Mouse (Mus musculus) macrophage (primary cell): ENCODE results near the gene Zc3h7a. TPM values are rescaled to one million over a fixed set of nuclear protein-coding genes. Genes with fewer than 3 reads are reported as not detected.

Source experiments
- H3K27ac ChIP-seq: fragments of 350-480 bp; formaldehyde crosslinking; 2 replicates; pipeline ENCODE4 v1.9.0; 2021
- H3K36me3 ChIP-seq: fragments of 350-480 bp; formaldehyde crosslinking; 2 replicates; pipeline ENCODE4 v1.9.0; 2021; ENCODE audit errors: inconsistent target
- H3K4me3 ChIP-seq: fragments of 350-480 bp; formaldehyde crosslinking; 2 replicates; pipeline ENCODE4 v1.9.0; 2021; ENCODE audit errors: inconsistent target
- H3K79me2 ChIP-seq: fragments of 350-480 bp; formaldehyde crosslinking; 2 replicates; pipeline ENCODE4 v1.9.0; 2021; ENCODE audit errors: inconsistent target
- WGBS: methylation state at CpG from one replicate; pipeline ENCODE4 v1.1.7; 2026; ENCODE audit warnings: inconsistent platforms; ENCODE audit not compliant: missing documents; 5-methylcytosine and 5-hydroxymethylcytosine counted together
- polyA plus RNA-seq: library from polyadenylated mRNA; stranded (reverse); fragments of 250-400 nt; gene quantifications from 3 replicates; pipeline ENCODE4 v1.2.4, GENCODE M21; 2018; ENCODE audit warnings: inconsistent platforms

The Zc3h7a gene
- polyA plus RNA-seq, 1 experiment from 2014 or later: 115 TPM

DNA sequence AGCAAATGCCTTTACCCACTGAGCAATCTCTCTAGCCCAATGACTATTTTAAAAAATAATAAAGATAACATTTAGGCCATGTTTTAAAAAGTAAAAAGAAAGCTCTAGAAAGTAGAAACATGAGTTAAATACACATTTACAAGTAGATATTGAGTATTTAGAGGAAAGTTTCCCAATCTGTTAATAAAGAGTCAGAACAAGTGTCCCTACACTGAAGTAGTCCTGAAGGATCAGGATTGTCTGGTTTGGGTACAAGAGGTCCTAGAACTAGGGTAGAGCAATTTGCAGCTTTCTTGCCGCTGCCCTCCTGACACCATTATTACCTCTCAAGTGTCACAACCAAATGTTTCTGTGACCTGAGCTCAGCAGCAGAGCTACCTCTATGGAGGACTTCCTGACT is 52.1 kb downstream of the Zc3h7a start:
- Histone ChIP-seq H3K36me3 (peaks cover 55% of the 10 kb centered on the region; the same call in 1 of the 2 replicates), H3K4me3 (no peak overlapping the region), H3K27ac (no peak overlapping the region), H3K79me2 (peaks cover 70% of the 10 kb centered on the region)
- 93% methylated on average over 1 of the region's 1 CpGs for WGBS

DNA sequence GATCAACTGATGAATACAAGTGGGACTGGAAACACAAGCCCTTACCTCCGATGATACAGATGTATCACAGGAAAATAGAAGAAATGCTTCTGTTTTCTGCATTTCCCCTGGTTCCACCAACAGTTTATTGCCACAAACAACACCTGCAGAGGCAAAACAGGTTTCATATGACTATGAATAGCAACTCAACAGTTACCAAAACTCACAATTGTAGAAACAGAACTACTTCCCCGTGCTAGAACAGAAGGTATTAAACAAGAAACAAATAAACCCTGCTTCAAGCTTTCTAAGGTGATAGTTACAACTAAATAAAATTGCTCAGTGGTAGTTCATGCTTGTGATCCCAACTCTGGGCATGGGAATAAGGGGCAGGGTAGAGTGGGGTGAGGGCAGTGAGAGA is 53.6 kb downstream of the Zc3h7a start:
- peaks cover 65% of the 10 kb centered on the region; the same call in 1 of the 2 replicates for H3K79me2 ChIP-seq
- H3K27ac ChIP-seq: no peak overlapping the region
- peaks cover 48% of the 10 kb centered on the region; the same call in 1 of the 2 replicates for H3K36me3 ChIP-seq
- H3K4me3 ChIP-seq: no peak overlapping the region
- 85% methylated on average over 2 of the region's 2 CpGs for WGBS

DNA sequence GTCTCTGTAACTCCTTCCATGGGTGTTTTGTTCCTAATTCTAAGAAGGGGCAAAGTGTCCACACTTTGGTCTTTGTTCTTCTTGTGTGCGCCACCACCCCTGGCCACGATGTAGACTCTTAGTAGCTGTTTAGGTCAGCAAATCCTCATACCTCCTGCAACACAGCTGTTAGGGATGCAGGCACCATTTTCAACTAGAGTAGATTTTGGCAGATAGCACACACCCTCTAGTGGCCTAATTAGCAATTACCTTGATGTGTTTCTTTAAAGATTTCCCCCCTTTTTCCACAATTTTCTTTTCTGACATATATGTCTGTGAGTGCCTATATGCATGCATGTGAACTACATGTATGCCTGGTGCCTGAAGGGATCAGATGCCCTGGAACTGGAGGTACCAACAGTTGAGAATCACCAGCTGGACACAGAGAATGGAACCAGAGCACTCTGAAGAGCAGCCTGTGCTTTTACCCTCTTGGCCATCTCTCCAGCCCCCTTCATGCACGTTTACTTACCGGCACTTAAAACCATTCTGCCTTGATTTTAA is 66.9 kb downstream of the Zc3h7a start:
- Histone ChIP-seq H3K79me2 (peaks cover 3% of the 10 kb centered on the region; the same call in 1 of the 2 replicates), H3K27ac (no peak overlapping the region), H3K4me3 (no peak overlapping the region), H3K36me3 (no peaks in the 10 kb centered on the region)
- WGBS: 77% methylated on average over 4 of the region's 4 CpGs

DNA sequence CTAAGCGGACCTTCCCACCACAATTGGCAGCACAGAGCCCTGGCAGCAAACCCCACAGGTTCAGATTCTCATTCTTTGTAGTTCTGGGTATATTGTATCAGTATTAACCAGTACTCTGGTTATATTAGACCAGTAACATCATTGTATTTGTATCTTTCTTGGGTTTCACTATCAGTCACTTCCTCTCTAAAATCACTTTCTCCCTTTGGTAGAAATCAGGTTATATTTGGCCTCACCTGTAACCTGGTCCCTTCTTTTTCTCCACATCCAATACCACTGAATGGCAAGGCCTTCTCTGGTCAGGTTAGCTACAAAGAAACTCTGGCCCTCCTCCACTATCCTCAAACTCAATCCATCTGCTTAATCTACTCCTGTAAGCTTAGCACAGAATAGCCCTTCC is 71.3 kb downstream of the Zc3h7a start:
- WGBS: 56% methylated on average over 1 of the region's 1 CpGs
- Histone ChIP-seq H3K36me3 (no peaks in the 10 kb centered on the region), H3K27ac (no peak overlapping the region)

DNA sequence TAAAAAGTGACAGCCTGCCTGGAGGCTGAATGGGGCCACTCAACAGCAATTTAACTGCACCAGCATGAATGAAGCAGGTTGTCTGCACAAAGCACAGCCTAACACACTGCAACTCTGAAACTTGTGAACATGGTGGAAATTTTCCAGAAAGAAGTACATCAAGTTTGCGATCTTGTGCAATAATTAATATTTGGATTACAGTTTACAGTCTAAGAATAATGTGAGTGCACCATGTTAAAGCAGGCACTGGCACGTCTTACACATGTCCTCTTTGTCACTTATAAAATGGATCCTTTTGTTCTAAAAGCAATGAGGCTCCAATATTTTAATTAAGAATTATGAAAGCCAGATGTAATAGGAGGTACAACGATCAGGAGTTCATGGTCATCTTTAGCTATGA is 78.9 kb downstream of the Zc3h7a start:
- 100% methylated on average over 3 of the region's 3 CpGs for WGBS
- Histone ChIP-seq H3K27ac (no peak overlapping the region), H3K79me2 (peaks cover 14% of the 10 kb centered on the region; the same call in 1 of the 2 replicates), H3K4me3 (no peak overlapping the region), H3K36me3 (no peaks in the 10 kb centered on the region)

More for the DNA sequence above, 71.3 kb downstream of the Zc3h7a start:
- Histone ChIP-seq H3K79me2 (no peaks in the 10 kb centered on the region; the same call in 1 of the 2 replicates), H3K4me3 (no peak overlapping the region)

DNA sequence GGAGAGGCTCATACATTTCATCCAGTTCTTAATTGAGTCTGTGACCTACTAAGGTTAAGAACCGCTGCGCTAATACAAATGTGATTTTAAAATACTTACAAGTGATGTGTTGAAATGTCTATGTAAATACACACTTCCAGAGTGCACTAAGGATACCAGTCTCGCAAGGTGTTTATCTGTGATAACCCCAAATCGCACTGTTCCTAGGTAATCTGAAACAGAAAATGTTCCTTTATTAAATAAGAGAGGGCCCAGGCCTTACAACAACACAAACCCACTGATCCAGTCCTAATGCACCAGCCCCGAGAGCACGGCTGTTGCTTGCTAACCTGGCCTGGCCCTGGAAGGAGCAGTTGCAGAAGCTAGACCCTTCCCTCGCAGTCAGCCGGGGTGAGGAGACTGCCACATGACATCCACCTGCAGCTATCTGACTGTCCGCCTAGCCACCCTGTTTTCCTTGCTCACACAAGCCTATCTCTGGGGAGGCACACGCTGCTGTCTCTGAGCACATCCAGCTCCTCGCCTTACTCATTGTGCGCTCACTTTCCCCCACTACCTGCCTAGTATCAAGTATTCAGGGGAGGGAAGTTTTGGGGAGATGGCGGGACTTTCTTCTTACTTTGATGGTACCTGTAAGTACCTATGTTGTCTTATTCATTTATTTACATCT is 82.3 kb downstream of the Zc3h7a start:
- 95% methylated on average over 13 of the region's 13 CpGs for WGBS
- no peak overlapping the region for H3K27ac ChIP-seq
- H3K36me3 ChIP-seq: peaks cover 22% of the 10 kb centered on the region; the same call in 1 of the 2 replicates
- H3K4me3 ChIP-seq: no peak overlapping the region
- H3K79me2 ChIP-seq: peaks cover 14% of the 10 kb centered on the region; the same call in 1 of the 2 replicates

DNA sequence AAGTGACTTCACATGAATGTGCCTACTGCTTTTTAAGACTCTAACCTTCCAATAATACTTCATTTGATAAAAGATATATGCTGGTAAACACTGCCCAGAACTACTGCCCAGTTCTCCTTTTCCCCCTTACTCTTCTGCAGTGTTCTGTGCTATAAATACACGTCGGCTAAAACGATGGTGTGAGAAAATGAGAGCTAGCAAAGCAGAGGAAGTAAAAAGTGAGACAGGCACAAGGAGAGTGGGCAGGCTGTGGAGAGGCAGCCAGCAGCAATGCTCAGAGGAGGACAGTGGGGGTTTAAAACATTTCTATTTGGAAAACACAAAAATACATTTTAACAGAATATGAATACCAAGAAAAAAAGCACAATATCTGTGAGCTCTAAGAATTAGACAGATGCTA is 83.7 kb downstream of the Zc3h7a start:
- Histone ChIP-seq H3K4me3 (no peak overlapping the region), H3K79me2 (peaks cover 14% of the 10 kb centered on the region; the same call in 1 of the 2 replicates), H3K36me3 (peaks cover 36% of the 10 kb centered on the region; the same call in 1 of the 2 replicates), H3K27ac (no peak overlapping the region)
- 3% methylated on average over 3 of the region's 3 CpGs for WGBS

DNA sequence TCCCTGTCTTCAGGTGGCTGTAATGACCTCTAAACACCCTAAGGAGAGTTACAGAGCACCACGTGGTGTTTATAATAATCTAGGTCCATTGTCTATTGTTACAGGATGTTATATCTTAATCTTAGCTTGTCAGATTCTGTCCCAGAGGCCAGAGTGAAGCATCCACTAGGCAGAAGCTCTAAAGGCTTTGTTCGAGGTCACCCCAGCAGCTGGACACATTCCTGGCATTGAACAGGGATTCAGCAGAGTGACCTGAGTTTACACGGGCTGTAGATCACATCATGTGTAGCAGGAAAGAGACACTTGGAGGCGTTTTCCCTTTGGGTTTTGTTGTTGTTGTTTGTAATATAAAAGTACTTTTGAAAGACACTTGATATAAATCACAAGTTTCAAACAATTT is 84.1 kb downstream of the Zc3h7a start:
- no peak overlapping the region for H3K4me3 ChIP-seq
- peaks cover 14% of the 10 kb centered on the region; the same call in 1 of the 2 replicates for H3K79me2 ChIP-seq
- 82% methylated on average over 4 of the region's 4 CpGs for WGBS
- H3K27ac ChIP-seq: no peak overlapping the region
- peaks cover 36% of the 10 kb centered on the region; the same call in 1 of the 2 replicates for H3K36me3 ChIP-seq

DNA sequence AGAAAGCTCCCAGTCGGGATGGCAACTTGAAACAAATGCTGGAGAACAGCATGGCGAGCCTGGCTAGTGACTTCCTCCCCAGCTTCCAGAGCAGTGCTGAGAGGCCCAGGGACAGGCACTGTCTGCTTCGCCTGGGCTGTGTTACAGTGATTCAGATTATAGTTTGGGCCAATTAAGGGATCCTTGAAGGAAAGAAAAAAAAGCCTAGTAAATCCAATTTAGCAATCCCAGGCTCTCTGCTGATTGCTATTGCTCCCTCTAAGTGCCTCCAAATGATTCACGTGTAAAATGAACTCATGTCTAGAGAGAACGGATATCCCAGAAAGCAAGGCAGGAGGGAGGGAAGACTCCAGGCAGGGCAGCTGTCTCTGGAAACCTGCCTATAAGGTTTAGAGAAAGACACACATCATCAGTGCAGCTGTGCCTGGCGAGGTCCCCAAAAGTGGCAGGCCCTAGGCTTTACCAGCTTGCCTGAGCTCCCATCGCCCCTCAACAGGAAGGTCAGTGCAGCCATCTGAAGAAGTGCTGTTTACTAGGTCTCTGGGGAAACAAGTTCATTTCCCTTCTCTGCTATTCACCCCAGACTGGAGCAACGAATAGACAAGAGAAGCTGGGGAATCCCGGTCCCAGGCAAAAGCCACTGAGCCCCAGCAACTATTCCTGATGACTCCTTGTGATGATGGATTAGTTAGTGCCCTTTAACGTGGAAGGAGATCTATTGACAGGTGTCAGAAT is 85.2 kb downstream of the Zc3h7a start:
- H3K36me3 ChIP-seq: peaks cover 36% of the 10 kb centered on the region; the same call in 1 of the 2 replicates
- no peak overlapping the region for H3K27ac ChIP-seq
- peaks cover 14% of the 10 kb centered on the region; the same call in 1 of the 2 replicates for H3K79me2 ChIP-seq
- 92% methylated on average over 9 of the region's 10 CpGs for WGBS
- no peak overlapping the region for H3K4me3 ChIP-seq

DNA sequence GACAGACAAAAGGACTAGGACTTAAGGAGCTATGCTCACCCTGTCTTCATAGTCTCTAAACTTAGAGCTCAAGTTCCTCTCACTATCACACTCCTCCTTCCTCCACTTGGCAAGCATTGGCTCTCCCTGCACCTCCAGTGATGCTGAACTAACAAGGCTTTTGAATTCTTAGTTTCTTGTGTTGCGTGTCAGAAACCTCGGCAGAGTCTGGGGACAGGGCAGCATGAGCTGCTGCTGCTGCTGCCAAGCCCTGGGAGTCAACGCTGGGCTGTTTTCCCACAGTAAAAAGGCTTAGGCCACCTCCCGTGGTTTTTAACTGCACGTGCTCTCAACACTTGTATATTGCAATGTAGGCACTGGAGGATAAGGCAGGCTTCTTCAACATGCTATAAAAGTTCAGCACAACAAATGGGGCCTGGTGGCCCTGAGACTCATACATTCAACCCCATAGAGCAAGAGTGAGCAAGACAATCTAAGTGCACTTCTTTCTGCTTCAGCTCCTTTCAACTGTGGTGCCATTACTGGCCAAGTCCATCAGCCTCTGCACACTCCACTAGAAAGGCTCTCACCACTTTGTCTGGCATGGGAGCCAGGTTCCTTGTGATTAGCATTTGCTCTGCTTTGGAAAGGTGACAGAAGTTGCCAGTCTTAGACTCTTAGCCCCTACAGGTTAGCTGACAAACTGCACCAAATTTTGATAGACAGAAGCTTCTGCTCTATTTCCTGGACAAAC is 89.2 kb downstream of the Zc3h7a start:
- Histone ChIP-seq H3K79me2 (no peaks in the 10 kb centered on the region; the same call in 1 of the 2 replicates), H3K27ac (no peak overlapping the region), H3K4me3 (no peak overlapping the region), H3K36me3 (peaks cover 54% of the 10 kb centered on the region; the same call in 1 of the 2 replicates)
- 93% methylated on average over 5 of the region's 5 CpGs for WGBS

Other genes starting within 250 kb of the Zc3h7a start
- 5.0 to 12.4 TPM (median 5.0 TPM) in 3 replicates for gene Snn, start 115.4 kb downstream of the Zc3h7a start, polyA plus RNA-seq
- gene Litaf, start 110.2 kb downstream of the Zc3h7a start, polyA plus RNA-seq: 325 to 1,163 TPM (median 559 TPM) in 3 replicates
- gene Txndc11, start 41.7 kb downstream of the Zc3h7a start, polyA plus RNA-seq: 15.5 to 18.2 TPM (median 18.0 TPM) in 3 replicates
- 45.4 to 112 TPM (median 99.2 TPM) in 3 replicates for gene Rsl1d1, start 26.9 kb upstream of the Zc3h7a start, polyA plus RNA-seq
- gene Gspt1, start 77.9 kb upstream of the Zc3h7a start, polyA plus RNA-seq: 60.3 to 139 TPM (median 132 TPM) in 3 replicates
- not detected in 3 replicates for gene Tnfrsf17, start 137.4 kb upstream of the Zc3h7a start, polyA plus RNA-seq
- gene Snx29, start 146.5 kb upstream of the Zc3h7a start, polyA plus RNA-seq: 19.8 to 25.6 TPM (median 21.9 TPM) in 3 replicates